ENCODE assay signal across 18 mouse cellular contexts in the genomic region with DNA sequence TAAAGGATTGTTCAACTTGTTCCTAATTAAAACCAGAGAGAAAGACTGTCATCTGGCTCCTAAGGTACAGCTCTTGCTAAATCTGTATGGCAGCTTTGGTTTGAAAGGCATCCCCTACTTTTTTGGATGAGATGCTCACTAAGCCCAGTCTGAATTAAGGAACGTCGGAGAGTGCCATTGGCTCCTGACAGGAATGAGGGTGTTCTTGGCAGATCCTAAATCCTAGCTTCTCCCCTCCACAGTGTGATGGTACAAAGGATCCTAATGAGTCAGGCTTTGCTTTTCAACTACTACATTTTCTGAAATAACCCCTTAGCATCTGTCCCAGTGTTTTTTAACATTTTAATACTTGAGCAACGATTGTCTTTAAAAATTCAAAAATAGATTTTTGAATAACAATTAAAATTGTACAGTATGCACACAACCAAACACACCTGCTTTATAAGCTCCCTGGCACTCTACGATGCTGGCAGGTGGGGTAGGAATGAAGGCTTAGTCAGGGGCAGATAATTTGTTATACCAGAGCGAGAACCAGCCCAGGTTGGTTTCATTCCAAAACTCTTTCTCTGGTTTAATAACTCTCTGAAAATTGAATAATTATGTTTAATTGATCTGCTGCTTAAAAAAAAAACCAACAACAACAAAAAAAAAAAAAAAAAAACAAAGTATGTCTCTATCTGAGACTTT.
A peak's percentile ranks its signal among the peaks of the same experiment; 100 is the strongest.
DNase-seq lines count a peak whose midpoint lies in the region; TF ChIP-seq lines count a peak whose summit lies in the region.
"Had no signal": no experiment of that assay in that cellular context is flagged by ENCODE, and none has a peak within 500 bp of the region (broad histone marks: within the 10 kb centered on the region; RNA-seq: fewer than 3 reads in every experiment).

No protein-coding gene starts in this region.

- DNase-seq in cerebellum, postnatal 14 days = peak; percentile 26 to 48
- DNase-seq in cerebellum, adult 11-12 months = no peak
- DNase-seq in layer of hippocampus, adult 2 months (ENCODE audit: low spot score in 2 of 2) = no peak
- no peak for DNase-seq in layer of hippocampus, postnatal 25 days (ENCODE audit: extremely low spot score in 1 of 2, low spot score in 1 of 2)
- peak; percentile 31 for DNase-seq in brain, embryonic 14.5 days (ENCODE audit: low read depth)
- DNase-seq in left cerebral cortex, postnatal 10 days (ENCODE audit: extremely low spot score in 1 of 2, low spot score in 2 of 2) = no peak
- DNase-seq: adrenal gland, postnatal 10 days; adrenal gland, postnatal 36 days; B cell, adult 2 months; cerebellum, adult 18-20 months; cerebellum, adult 9-11 months; gastrocnemius, adult 2 months; gastrocnemius, postnatal 14 days; heart, adult 11 months; kidney, adult 11 months had no signal

- peak overlapping the region; percentile 64 for H3K27ac ChIP-seq in layer of hippocampus, adult 2 months
- H3K27ac ChIP-seq: gastrocnemius, adult 2 months; hindbrain, embryonic 10.5 days; hindbrain, embryonic 13.5 days; intestine, embryonic 15.5 days had no signal

- no peak for TF ChIP-seq POLR2A in brain, embryonic 14.5 days (IDR thresholded peaks at IDR 0.05; ENCODE audit: borderline replicate concordance, extremely low read depth, insufficient read depth, insufficient read length, poor library complexity, severe bottlenecking)

- no peak for TF ChIP-seq CTCF in layer of hippocampus, adult 2 months (conservative IDR thresholded peaks at IDR 0.05)
- no peak for TF ChIP-seq CTCF in brain, embryonic 14.5 days (IDR thresholded peaks at IDR 0.05; ENCODE audit: borderline replicate concordance, extremely low read depth, insufficient read depth, insufficient read length)

- H3K4me3 ChIP-seq in layer of hippocampus, adult 2 months = no peak overlapping the region
- H3K4me3 ChIP-seq: gastrocnemius, adult 2 months; hindbrain, embryonic 10.5 days; hindbrain, embryonic 13.5 days; intestine, embryonic 15.5 days had no signal

- intact Hi-C loops in left cerebral cortex, postnatal 10 days (cut with DNase I) = no loop called here

Comparison
In these comparisons a context has a peak if more than half of its experiments do, and no peak if none do; other contexts are left out.
1. DNase-seq: peak in cerebellum, postnatal 14 days (2 of 2) and brain, embryonic 14.5 days (single experiment); none in cerebellum, adult 11-12 months (single experiment), layer of hippocampus, adult 2 months (0 of 2), layer of hippocampus, postnatal 25 days (0 of 2) and left cerebral cortex, postnatal 10 days (0 of 2).